In genomic region chr3:121766048-121766447, GRCm38 (mm10) we compare ENCODE assay signal across 16 mouse cellular contexts. TPM values are rescaled to one million over a fixed set of nuclear protein-coding genes. Genes with fewer than 3 reads are reported as not detected.
"Had no signal": no experiment of that assay in that cellular context is flagged by ENCODE, and none has a peak within 500 bp of the region (broad histone marks: within the 10 kb centered on the region; RNA-seq: fewer than 3 reads in every experiment).

No protein-coding gene starts in this region.

- H3K4me3 ChIP-seq: left cerebral cortex, adult 2 months; liver, embryonic 13.5 days had no signal

- DNase-seq: kidney, adult 2 months; kidney, postnatal 36 days; layer of hippocampus, postnatal 36 days; liver, embryonic 13.5 days; lung, adult 2 months; midbrain, embryonic 14.5 days; right cerebral cortex, adult 18-20 months; right cerebral cortex, postnatal 14 days; right cerebral cortex, postnatal 4 days; thymus, postnatal 25 days had no signal

- H3K4me2 ChIP-seq: liver, embryonic 13.5 days; midbrain, embryonic 11.5 days had no signal

- H3K27me3 ChIP-seq: liver, embryonic 13.5 days had no signal

- H3K4me1 ChIP-seq: liver, embryonic 13.5 days had no signal

- H3K9me3 ChIP-seq: liver, embryonic 13.5 days had no signal

- H3K9ac ChIP-seq: liver, embryonic 13.5 days had no signal

- H3K27ac ChIP-seq: kidney, postnatal 0 days; left cerebral cortex, adult 2 months; liver, embryonic 13.5 days; macrophage; stomach, postnatal 0 days had no signal

RNA-seq across cellular contexts. Expression of gene F3, which starts 42.7 kb away (rescaled TPM):
- total RNA-seq: megakaryocyte-erythroid progenitor cell, adult 5-6 weeks had no signal
